Mouse (Mus musculus) monocyte, adult 2 months (primary cell): ENCODE results near the gene Serf2.
"Not testable (repeated sequence)": the region's sequence is repeated elsewhere in the genome, so short reads cannot be mapped to it uniquely, and the experiment has no call there.

ENCODE experiments used
- DNase-seq, 2 experiments: peaks; one replicate each; pipeline ENCODE4 v3.0.0; 2022; ENCODE audit warnings: low spot score in 2 of 2, low read depth in 1 of 2

Gene Serf2

DNA sequence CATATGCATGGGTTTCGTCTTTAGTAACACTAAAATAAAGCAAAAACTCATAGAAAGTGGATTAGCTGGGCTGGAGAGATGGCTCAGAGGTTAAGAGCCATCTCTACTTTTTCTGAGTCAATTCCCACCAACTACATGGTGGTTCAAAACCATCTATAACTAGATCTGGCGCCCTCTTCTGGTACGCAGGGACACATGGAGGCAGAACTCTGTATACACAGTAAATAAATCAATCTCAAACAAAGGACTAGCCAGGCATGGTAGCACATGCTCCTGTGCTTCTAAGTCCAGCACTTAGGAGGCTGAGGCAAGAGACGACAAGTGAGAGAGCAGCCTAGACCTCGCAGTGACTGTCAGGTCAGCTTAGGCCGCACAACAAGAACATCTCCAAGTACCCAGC, 52.6 kb downstream of the Serf2 start:
- DNase-seq: not testable (repeated sequence)

DNA sequence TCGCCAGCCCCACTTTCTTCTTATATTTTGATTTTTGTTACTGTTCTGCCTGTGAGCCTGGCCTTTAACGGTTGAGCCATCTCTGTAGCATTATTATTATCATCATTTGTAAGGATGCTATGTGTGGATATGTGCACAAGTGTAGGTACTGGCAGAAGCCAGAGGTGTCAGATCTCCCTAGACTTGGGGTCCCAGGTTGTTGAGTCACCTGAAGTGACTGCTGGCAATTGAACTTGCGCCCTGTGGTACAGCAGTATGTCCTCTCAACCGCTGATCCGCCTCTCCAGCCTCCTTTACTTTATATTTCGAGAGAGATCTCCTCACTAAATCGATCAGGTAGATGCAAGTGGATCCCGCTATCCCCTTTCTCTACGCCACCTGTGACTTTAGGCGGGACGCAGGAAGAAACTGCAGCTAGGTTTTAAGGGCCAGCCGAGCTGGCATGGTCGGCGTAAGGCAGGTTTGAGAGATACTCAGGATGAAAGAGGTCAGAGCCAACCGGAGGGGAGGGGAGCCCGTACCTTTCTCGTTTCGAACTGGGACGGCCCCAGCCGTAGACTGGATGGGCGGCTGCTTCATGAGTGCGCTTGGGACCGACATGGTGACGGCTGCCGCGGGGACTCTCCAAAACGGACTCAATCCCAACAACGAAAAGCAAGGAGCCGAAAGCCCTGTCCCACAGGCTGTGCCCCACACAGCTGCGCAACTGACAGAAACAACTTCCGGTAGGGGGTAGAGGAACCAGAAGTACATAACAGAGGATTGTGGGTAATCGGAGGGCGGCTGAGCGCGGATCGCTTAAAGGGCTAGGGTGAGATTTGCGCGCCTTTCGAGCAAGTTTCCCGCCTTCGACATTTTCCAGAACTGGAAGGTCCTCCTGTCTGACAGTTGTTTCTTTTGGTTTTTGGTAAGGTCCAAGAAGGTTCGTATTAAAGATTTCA, 57.2 kb downstream of the Serf2 start, which contains the start of the genes Mfap1a and Wdr76:
Gene Mfap1a (minus strand): TSS at position 724 of the 941 bp plus-strand sequence.
Gene Wdr76 (plus strand): TSS at position 782 of the 941 bp plus-strand sequence.
- peak; percentile 58 to 63 for DNase-seq

DNA sequence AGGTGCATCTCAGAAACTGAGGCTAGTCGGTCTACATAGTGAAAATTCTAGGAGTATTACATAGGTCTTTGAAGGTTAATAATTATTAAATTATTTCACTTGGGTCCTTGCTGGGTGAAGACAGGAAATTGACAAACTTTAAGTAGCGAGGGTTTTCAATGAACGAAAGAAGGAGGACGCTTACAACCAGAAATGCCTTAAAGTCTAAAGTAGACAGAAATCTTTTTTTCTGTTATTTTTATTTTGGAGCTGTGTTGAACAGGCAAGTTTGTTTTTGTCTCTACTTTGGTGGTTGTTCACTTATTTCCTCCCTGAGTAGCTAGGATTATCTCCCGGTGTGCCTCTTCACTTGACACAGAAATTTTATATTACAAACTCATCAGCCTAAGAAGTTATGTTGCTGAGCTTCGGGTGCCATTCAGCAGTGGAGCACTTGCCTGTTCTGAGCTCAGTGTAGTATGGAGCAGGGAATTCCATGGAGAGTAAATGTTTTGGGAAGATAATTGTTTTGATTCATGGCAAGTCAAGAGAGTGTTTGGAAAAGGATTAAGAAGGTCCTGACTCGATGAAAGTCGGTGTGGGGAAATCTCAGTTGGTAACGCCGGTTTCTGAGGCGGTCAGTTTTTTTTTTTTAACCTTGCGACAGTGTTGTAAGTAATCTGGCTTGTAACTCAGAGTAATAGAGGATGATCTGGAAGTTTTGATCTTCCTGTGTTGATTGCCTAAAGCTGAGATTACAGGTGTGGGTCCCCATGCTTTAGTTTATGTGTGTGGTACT, 58.4 kb downstream of the Serf2 start:
- DNase-seq: no peak
